Mouse (Mus musculus) midbrain, embryonic 14.5 days (tissue): Measurements from ENCODE around the gene Man2c1. TPM values are rescaled to one million over a fixed set of nuclear protein-coding genes. Genes with fewer than 3 reads are reported as not detected.

Experiments
- ATAC-seq: fragments of 200-750 bp; cut with Nextera tagmentation; 2 replicates; pipeline ENCODE4 v1.8.0; 2017; ENCODE audit warnings: moderate number of reproducible peaks, moderate library complexity; ENCODE audit not compliant: low FRiP score, low TSS enrichment
- DNase-seq: peaks from one replicate; pipeline ENCODE4 v3.0.0-alpha.2; 2015
- H3K27ac ChIP-seq: fragments of 300-500 bp; sonication (generic); replicated peaks from 2 replicates; pipeline ENCODE4 v1.5.1; 2014; ENCODE audit warnings: mild to moderate bottlenecking, low read depth, low read length, moderate library complexity
- H3K27me3 ChIP-seq: fragments of 300-500 bp; sonication (generic); 2 replicates; pipeline ENCODE4 v1.6.1; 2014; ENCODE audit warnings: low read length, control low read depth, mixed read lengths; ENCODE audit not compliant: control insufficient read depth, insufficient read depth
- H3K36me3 ChIP-seq: fragments of 300-500 bp; sonication (generic); 2 replicates; pipeline ENCODE4 v1.6.1; 2014; ENCODE audit warnings: low read length, control low read depth; ENCODE audit not compliant: control insufficient read depth, insufficient read depth
- H3K4me1 ChIP-seq: fragments of 300-500 bp; sonication (generic); 2 replicates; pipeline ENCODE4 v1.6.1; 2014; ENCODE audit warnings: mild to moderate bottlenecking, antibody characterized with exemption, low read length, control low read depth; ENCODE audit not compliant: control insufficient read depth, insufficient read depth
- H3K4me2 ChIP-seq: fragments of 300-500 bp; sonication (generic); 2 replicates; pipeline ENCODE4 v1.6.1; 2014; ENCODE audit warnings: mild to moderate bottlenecking, low read length, moderate library complexity
- H3K4me3 ChIP-seq: fragments of 300-500 bp; sonication (generic); replicated peaks from 2 replicates; pipeline ENCODE4 v1.5.1; 2014; ENCODE audit warnings: low read depth, low read length
- H3K9ac ChIP-seq: fragments of 300-500 bp; sonication (generic); replicated peaks from 2 replicates; pipeline ENCODE4 v1.6.1; 2014; ENCODE audit warnings: mild to moderate bottlenecking, low read length, moderate library complexity
- H3K9me3 ChIP-seq: fragments of 300-500 bp; sonication (generic); 2 replicates; pipeline ENCODE4 v1.6.1; 2016; ENCODE audit warnings: low read length, control low read depth, mixed read lengths; ENCODE audit not compliant: control insufficient read depth
- WGBS: fragments of 180-500 bp; shearing (Covaris S2); extraction: QIAGEN DNeasy Blood & Tissue Kit; methylation state at CpG from one replicate; pipeline ENCODE4 v1.1.7; 2014; 5-methylcytosine and 5-hydroxymethylcytosine counted together
- polyA plus RNA-seq: library from polyadenylated mRNA; unstranded; fragments of >200 nt; fragmentation: Nextera tagmentation; extraction: Ambion mirVana; gene quantifications from 2 replicates; pipeline ENCODE4 v1.2.1, GENCODE M21; 2014

Man2c1 gene
- polyA plus RNA-seq, 1 experiment from 2014 or later, result 43.0 TPM

GRCm38 (mm10) chr9:57150192-57150591 is 19.7 kb downstream of the Man2c1 start:
- Histone ChIP-seq H3K27ac (no peak overlapping the region), H3K4me2 (no peak overlapping the region), H3K36me3 (peaks cover 6% of the 10 kb centered on the region), H3K4me3 (no peak overlapping the region), H3K9me3 (no peaks in the 10 kb centered on the region), H3K9ac (no peak overlapping the region), H3K27me3 (no peaks in the 10 kb centered on the region), H3K4me1 (peaks cover 15% of the 10 kb centered on the region)
- DNase-seq, result no peak
- ATAC-seq, result no peak
- WGBS, result 86% methylated on average over 5 of the region's 5 CpGs

GRCm38 (mm10) chr9:57152331-57152730 is 21.8 kb downstream of the Man2c1 start:
- DNase-seq, result peak; percentile 13
- Histone ChIP-seq H3K27ac (no peak overlapping the region), H3K9ac (no peak overlapping the region), H3K36me3 (peaks cover 13% of the 10 kb centered on the region), H3K4me1 (peaks cover 12% of the 10 kb centered on the region), H3K4me3 (no peak overlapping the region), H3K4me2 (no peak overlapping the region), H3K27me3 (no peaks in the 10 kb centered on the region), H3K9me3 (no peaks in the 10 kb centered on the region)
- WGBS, result 53% methylated on average over 6 of the region's 6 CpGs
- no peak for ATAC-seq

- no peak for ATAC-seq
- no peaks in the 10 kb centered on the region for H3K9me3 ChIP-seq
- H3K27ac ChIP-seq, result no peak overlapping the region
- peaks cover 10% of the 10 kb centered on the region for H3K4me1 ChIP-seq
- H3K27me3 ChIP-seq, result no peaks in the 10 kb centered on the region
- 96% methylated on average over 7 of the region's 7 CpGs for WGBS
- H3K36me3 ChIP-seq, result peaks cover 13% of the 10 kb centered on the region
- H3K4me3 ChIP-seq, result no peak overlapping the region
- H3K9ac ChIP-seq, result no peak overlapping the region
- DNase-seq, result no peak
- H3K4me2 ChIP-seq, result no peak overlapping the region
Observed at GRCm38 (mm10) chr9:57156383-57156782, 25.9 kb downstream of the Man2c1 start.

- peaks cover 13% of the 10 kb centered on the region for H3K36me3 ChIP-seq
Observed at GRCm38 (mm10) chr9:57156823-57157222, 26.3 kb downstream of the Man2c1 start.

GRCm38 (mm10) chr9:57157499-57157898 is 27.0 kb downstream of the Man2c1 start:
- no peaks in the 10 kb centered on the region for H3K9me3 ChIP-seq
- no peaks in the 10 kb centered on the region for H3K27me3 ChIP-seq
- DNase-seq, result no peak
- peak overlapping the region; percentile 89 for H3K4me3 ChIP-seq
- ATAC-seq, result no peak
- H3K4me1 ChIP-seq, result peaks cover 10% of the 10 kb centered on the region
- 33% methylated on average over 13 of the region's 13 CpGs for WGBS
- H3K4me2 ChIP-seq, result peak overlapping the region; percentile 97
- peak overlapping the region; percentile 75 for H3K27ac ChIP-seq
- peaks cover 13% of the 10 kb centered on the region for H3K36me3 ChIP-seq
- H3K9ac ChIP-seq, result peak overlapping the region; percentile 72

More at GRCm38 (mm10) chr9:57156823-57157222, 26.3 kb downstream of the Man2c1 start:
- WGBS, result 86% methylated on average over 8 of the region's 8 CpGs
- no peak overlapping the region for H3K4me3 ChIP-seq
- DNase-seq (no peak), ATAC-seq (no peak)
- H3K4me1 ChIP-seq, result peaks cover 10% of the 10 kb centered on the region
- peak overlapping the region; percentile 97 for H3K4me2 ChIP-seq
- no peaks in the 10 kb centered on the region for H3K9me3 ChIP-seq
- H3K27ac ChIP-seq, result no peak overlapping the region
- H3K9ac ChIP-seq, result no peak overlapping the region
- no peaks in the 10 kb centered on the region for H3K27me3 ChIP-seq

- H3K9ac ChIP-seq, result peak within 1 kb of the TSS; percentile 72
- peak within 1 kb of the TSS; percentile 97 for H3K4me2 ChIP-seq
- H3K4me1 ChIP-seq, result peaks cover 10% of the 10 kb centered on the region
- DNase-seq (peak; percentile 97), ATAC-seq (peak; percentile 91)
- WGBS, result under 1% methylated on average over 24 of the region's 24 CpGs
- H3K4me3 ChIP-seq, result peak within 1 kb of the TSS; percentile 89
- no peaks in the 10 kb centered on the region for H3K27me3 ChIP-seq
- H3K27ac ChIP-seq, result peak within 1 kb of the TSS; percentile 75
- no peaks in the 10 kb centered on the region for H3K9me3 ChIP-seq
- peaks cover 13% of the 10 kb centered on the region for H3K36me3 ChIP-seq
Observed at GRCm38 (mm10) chr9:57158013-57158470, 27.6 kb downstream of the Man2c1 start, which contains the start of gene Commd4. Gene Commd4 (minus strand): TSS chr9:57158331.

GRCm38 (mm10) chr9:57158506-57158905 is 28.0 kb downstream of the Man2c1 start:
- DNase-seq, result no peak
- H3K27ac ChIP-seq, result peak overlapping the region; percentile 75
- peak overlapping the region; percentile 97 for H3K4me2 ChIP-seq
- peaks cover 13% of the 10 kb centered on the region for H3K36me3 ChIP-seq
- H3K27me3 ChIP-seq, result no peaks in the 10 kb centered on the region
- peaks cover 10% of the 10 kb centered on the region for H3K4me1 ChIP-seq
- peak overlapping the region; percentile 89 for H3K4me3 ChIP-seq
- ATAC-seq, result peak; percentile 49
- H3K9ac ChIP-seq, result peak overlapping the region; percentile 72
- H3K9me3 ChIP-seq, result no peaks in the 10 kb centered on the region
- WGBS, result 38% methylated on average over 11 of the region's 11 CpGs

- no peak overlapping the region for H3K9ac ChIP-seq
- no peaks in the 10 kb centered on the region for H3K27me3 ChIP-seq
- H3K27ac ChIP-seq, result no peak overlapping the region
- no peaks in the 10 kb centered on the region for H3K9me3 ChIP-seq
- WGBS, result 15% methylated on average over 3 of the region's 3 CpGs
- DNase-seq, result peak; percentile 61
- no peak overlapping the region for H3K4me3 ChIP-seq
- H3K36me3 ChIP-seq, result no peaks in the 10 kb centered on the region
- no peak for ATAC-seq
- H3K4me1 ChIP-seq, result peaks cover 4% of the 10 kb centered on the region
- H3K4me2 ChIP-seq, result no peak overlapping the region
Observed at GRCm38 (mm10) chr9:57162496-57162895, 32.0 kb downstream of the Man2c1 start.

GRCm38 (mm10) chr9:57163137-57163536 is 32.6 kb downstream of the Man2c1 start:
- Histone ChIP-seq H3K9me3 (no peaks in the 10 kb centered on the region), H3K36me3 (no peaks in the 10 kb centered on the region), H3K4me3 (no peak overlapping the region), H3K27me3 (no peaks in the 10 kb centered on the region), H3K4me1 (no peaks in the 10 kb centered on the region; the same call in 1 of the 2 replicates), H3K4me2 (no peak overlapping the region), H3K27ac (no peak overlapping the region), H3K9ac (no peak overlapping the region)
- DNase-seq, result no peak
- no peak for ATAC-seq
- WGBS, result 33% methylated on average over 2 of the region's 2 CpGs
